Mouse (Mus musculus) olfactory bulb, adult 2 months (tissue): ENCODE measurements around the gene Zfp706. TPM values are rescaled to one million over a fixed set of nuclear protein-coding genes. Genes with fewer than 3 reads are reported as not detected.
A peak's percentile ranks its signal among the peaks of the same experiment; 100 is the strongest.

ENCODE experiments used
- H3K27ac ChIP-seq: fragments of 200-500 bp; 2 replicates; pipeline ENCODE4 v1.5.1; 2012; ENCODE audit warnings: low read depth, low read length; ENCODE audit not compliant: insufficient read depth
- H3K4me1 ChIP-seq: fragments of 200-500 bp; 2 replicates; pipeline ENCODE4 v1.6.1; 2012; ENCODE audit warnings: low read length; ENCODE audit not compliant: control insufficient read depth, insufficient read depth
- H3K4me3 ChIP-seq: fragments of 200-500 bp; 2 replicates; pipeline ENCODE4 v1.5.1; 2012; ENCODE audit warnings: mild to moderate bottlenecking, low read depth, low read length, moderate library complexity; ENCODE audit not compliant: insufficient read depth
- CTCF ChIP-seq: fragments of 200-500 bp; IDR thresholded peaks from 2 replicates; pipeline ENCODE4 v1.5.1; 2012; ENCODE audit warnings: low read depth, mild to moderate bottlenecking, low read length, moderate library complexity; ENCODE audit not compliant: insufficient read depth
- POLR2A ChIP-seq: fragments of 200-500 bp; IDR thresholded peaks from 2 replicates; pipeline ENCODE4 v1.6.1; 2012; ENCODE audit warnings: mild to moderate bottlenecking, low read depth, low read length, moderate library complexity; ENCODE audit not compliant: insufficient read depth
- WGBS: fragments of 180-500 bp; shearing (Covaris S2); methylation state at CpG from one replicate; pipeline ENCODE4 v1.1.7; 2018; 5-methylcytosine and 5-hydroxymethylcytosine counted together
- polyA plus RNA-seq: library from polyadenylated mRNA; stranded (reverse); fragments of >200 nt; gene quantifications from 2 replicates; pipeline ENCODE4 v1.2.4, GENCODE M21; 2012; ENCODE audit warnings: low replicate concordance; ENCODE audit not compliant: missing spikeins, insufficient read depth, insufficient read length

The Zfp706 gene
- polyA plus RNA-seq: not detected in 2 replicates

- H3K27ac ChIP-seq: peak within 1 kb of the TSS; percentile 95
- H3K4me3 ChIP-seq: peak within 1 kb of the TSS; percentile 93
- TF ChIP-seq POLR2A: peak; percentile 96
- TF ChIP-seq CTCF: no peak
- WGBS: under 1% methylated on average over 76 of the region's 79 CpGs
- peaks cover 2% of the 10 kb centered on the region; the same call in 1 of the 2 replicates for H3K4me1 ChIP-seq
Observed at GRCm38 (mm10) chr15:37007233-37007958, at the start of gene Zfp706. Gene Zfp706 (minus strand): TSS chr15:37007773.

DNA sequence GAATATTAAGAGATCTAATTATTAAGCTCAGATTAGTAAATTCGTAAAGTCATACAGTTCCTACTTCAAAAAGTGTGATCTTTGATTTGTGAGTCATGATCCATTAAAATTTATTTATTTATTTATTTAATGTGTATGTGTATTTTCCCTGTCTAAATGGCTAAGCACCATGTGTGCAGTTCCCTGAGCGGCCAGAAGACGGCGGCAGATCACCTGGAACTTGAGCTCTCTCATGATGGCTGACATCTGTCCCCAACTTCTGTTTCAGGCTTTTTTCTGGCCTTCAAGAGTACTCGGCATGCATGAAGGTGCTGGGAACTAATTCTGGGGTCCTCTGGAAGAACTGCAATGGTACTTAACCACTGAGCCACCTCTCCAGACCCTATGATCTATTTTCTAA is 47.0 kb upstream of the Zfp706 start:
- H3K27ac ChIP-seq: no peak overlapping the region
- H3K4me3 ChIP-seq: no peak overlapping the region
- no peak for TF ChIP-seq POLR2A
- TF ChIP-seq CTCF: no peak
- 95% methylated on average over 5 of the region's 5 CpGs for WGBS
- H3K4me1 ChIP-seq: peaks cover 9% of the 10 kb centered on the region

- WGBS: 23% methylated on average over 8 of the region's 8 CpGs
- TF ChIP-seq CTCF: no peak
- no peak for TF ChIP-seq POLR2A
- H3K27ac ChIP-seq: peak overlapping the region; percentile 42
Observed at GRCm38 (mm10) chr15:37053085-37053762, 45.7 kb upstream of the Zfp706 start.

DNA sequence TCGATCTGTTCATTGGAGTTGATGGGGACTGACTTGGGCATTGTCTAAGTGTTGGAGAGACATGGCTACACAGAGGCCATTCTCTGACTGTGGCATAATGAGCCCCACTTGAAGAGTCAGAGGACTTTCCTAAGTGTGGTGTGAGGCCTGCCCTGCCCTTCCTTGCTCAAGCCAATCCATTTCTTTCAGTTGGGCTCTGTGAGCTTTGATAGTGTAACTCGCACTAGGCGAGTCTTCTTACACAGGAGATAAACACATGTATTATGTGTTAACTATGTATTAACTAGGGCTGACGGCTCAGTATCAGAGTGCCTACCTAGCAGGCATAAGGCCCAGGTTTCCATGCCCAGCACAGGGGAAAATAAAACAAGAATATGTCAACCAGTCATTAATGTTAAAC is 39.8 kb upstream of the Zfp706 start:
- peaks cover 8% of the 10 kb centered on the region for H3K4me1 ChIP-seq
- no peak for TF ChIP-seq CTCF
- no peak for TF ChIP-seq POLR2A
- H3K4me3 ChIP-seq: no peak overlapping the region
- H3K27ac ChIP-seq: no peak overlapping the region
- 92% methylated on average over 4 of the region's 4 CpGs for WGBS

More at GRCm38 (mm10) chr15:37053085-37053762, 45.7 kb upstream of the Zfp706 start:
- H3K4me1 ChIP-seq: peaks cover 9% of the 10 kb centered on the region
- no peak overlapping the region for H3K4me3 ChIP-seq

- Histone ChIP-seq H3K4me3 (no peak overlapping the region), H3K4me1 (peaks cover 10% of the 10 kb centered on the region), H3K27ac (no peak overlapping the region)
- WGBS: 91% methylated on average over 10 of the region's 10 CpGs
- TF ChIP-seq CTCF (no peak), POLR2A (no peak)
Observed at GRCm38 (mm10) chr15:37046586-37046985, 39.0 kb upstream of the Zfp706 start.

DNA sequence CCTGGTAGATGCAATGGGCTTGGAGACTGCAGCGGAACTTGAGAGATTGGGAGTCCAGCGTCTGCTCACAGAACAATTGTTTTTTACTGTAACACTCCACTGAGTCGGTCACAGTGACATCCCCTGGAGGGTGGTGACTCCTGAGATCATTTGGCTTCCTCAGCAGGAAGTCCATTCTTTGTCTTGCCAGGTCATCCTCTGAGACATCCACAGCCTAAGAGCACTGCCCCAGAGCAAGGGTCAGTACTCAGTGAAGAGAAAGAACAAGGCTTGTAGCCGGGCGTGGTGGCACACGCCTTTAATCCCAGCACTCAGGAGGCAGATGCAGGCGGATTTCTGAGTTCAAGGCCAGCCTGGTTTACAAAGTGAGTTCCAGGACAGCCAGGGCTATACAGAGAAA is 38.6 kb upstream of the Zfp706 start:
- H3K4me1 ChIP-seq: peaks cover 14% of the 10 kb centered on the region
- 87% methylated on average over 7 of the region's 7 CpGs for WGBS
- H3K27ac ChIP-seq: no peak overlapping the region
- TF ChIP-seq CTCF: no peak
- TF ChIP-seq POLR2A: no peak
- no peak overlapping the region for H3K4me3 ChIP-seq

GRCm38 (mm10) chr15:37045456-37045855 is 37.9 kb upstream of the Zfp706 start:
- no peak overlapping the region for H3K27ac ChIP-seq
- 70% methylated on average over 12 of the region's 12 CpGs for WGBS
- peaks cover 15% of the 10 kb centered on the region for H3K4me1 ChIP-seq
- H3K4me3 ChIP-seq: no peak overlapping the region
- TF ChIP-seq POLR2A (no peak), CTCF (no peak)

- no peak for TF ChIP-seq POLR2A
- TF ChIP-seq CTCF: no peak
- Histone ChIP-seq H3K4me1 (peaks cover 12% of the 10 kb centered on the region), H3K27ac (peak overlapping the region; percentile 48), H3K4me3 (no peak overlapping the region)
- 20% methylated on average over 5 of the region's 5 CpGs for WGBS
Observed at GRCm38 (mm10) chr15:37042559-37042958, 35.0 kb upstream of the Zfp706 start.

DNA sequence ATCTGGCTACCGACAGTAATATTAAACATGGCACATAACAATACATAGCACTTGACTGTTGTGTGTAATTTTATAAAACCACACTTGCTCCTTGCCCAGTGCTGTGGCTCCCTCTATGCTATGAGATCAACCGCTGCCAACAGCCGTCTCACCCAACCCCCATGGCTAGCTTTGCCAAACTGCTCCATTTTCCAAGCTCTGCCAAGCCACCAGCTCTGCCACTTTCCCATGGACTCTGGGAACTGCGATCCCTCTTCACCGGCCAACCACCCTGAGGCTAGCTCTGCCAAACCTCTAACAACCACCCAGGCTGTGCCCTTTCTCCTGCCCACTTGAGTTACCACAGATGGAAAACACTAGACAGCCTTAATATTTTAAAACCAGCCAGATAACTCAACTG is 33.6 kb upstream of the Zfp706 start:
- H3K4me3 ChIP-seq: no peak overlapping the region
- H3K27ac ChIP-seq: no peak overlapping the region
- WGBS: 40% methylated on average over 5 of the region's 5 CpGs
- peaks cover 12% of the 10 kb centered on the region for H3K4me1 ChIP-seq
- TF ChIP-seq POLR2A: no peak
- TF ChIP-seq CTCF: no peak
